In the genomic region with DNA sequence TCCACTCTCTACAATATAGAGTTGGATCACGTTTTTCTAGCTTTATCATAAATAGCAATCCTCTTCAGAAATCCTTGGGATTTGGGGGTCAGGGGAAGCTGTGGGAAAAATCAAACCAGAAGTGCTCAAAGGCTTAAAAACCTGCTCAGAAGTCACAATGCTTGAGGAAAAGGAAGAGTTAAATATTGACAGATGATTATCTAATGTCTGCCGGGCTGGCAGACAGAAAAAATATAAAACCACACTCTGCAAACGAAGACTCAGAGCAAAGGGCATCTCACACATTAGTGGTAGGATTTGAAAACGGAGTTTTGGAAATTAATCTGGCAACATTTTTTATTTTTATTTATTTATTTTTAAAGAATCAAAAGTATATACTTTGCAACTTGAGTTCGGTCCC, we compare ENCODE assay signal across 23 mouse cellular contexts. TPM values are rescaled to one million over a fixed set of nuclear protein-coding genes. Genes with fewer than 3 reads are reported as not detected.
A peak's percentile ranks its signal among the peaks of the same experiment; 100 is the strongest.
DNase-seq lines count a peak whose midpoint lies in the region; TF ChIP-seq lines count a peak whose summit lies in the region.
"Had no signal": no experiment of that assay in that cellular context is flagged by ENCODE, and none has a peak within 500 bp of the region (broad histone marks: within the 10 kb centered on the region; RNA-seq: fewer than 3 reads in every experiment).

No protein-coding gene starts in this region.

- 29% methylated on average over 5 of the region's 5 CpGs for WGBS in liver, adult 2 months

- no peak overlapping the region for H3K9ac ChIP-seq in liver, adult 2 months (ENCODE audit: low read depth, low read length)
- H3K9ac ChIP-seq: embryonic facial prominence, embryonic 12.5 days; forebrain, embryonic 13.5 days; forebrain, embryonic 15.5 days had no signal

- no peak overlapping the region for H3K4me3 ChIP-seq in liver, adult 2 months (ENCODE audit: insufficient read depth, low read depth, low read length)
- H3K4me3 ChIP-seq: embryonic facial prominence, embryonic 10.5 days; embryonic facial prominence, embryonic 12.5 days; forebrain, embryonic 13.5 days; forebrain, embryonic 15.5 days had no signal

- H3K36me3 ChIP-seq in liver, adult 2 months (ENCODE audit: control insufficient read depth, insufficient read depth, low read length), result no peaks in the 10 kb centered on the region
- H3K36me3 ChIP-seq: embryonic facial prominence, embryonic 10.5 days; embryonic facial prominence, embryonic 12.5 days; forebrain, embryonic 15.5 days; G1E had no signal

- TF ChIP-seq CTCF in liver, adult 2 months (IDR thresholded peaks at IDR 0.05; ENCODE audit: low read depth, low read length), result no peak

- TF ChIP-seq POLR2A in liver, adult 2 months (IDR thresholded peaks at IDR 0.05; ENCODE audit: extremely low read depth, insufficient read depth, low read length), result no peak

- H3K27me3 ChIP-seq in liver, adult 2 months (ENCODE audit: control insufficient read depth, insufficient read depth, low read length), result no peaks in the 10 kb centered on the region
- H3K27me3 ChIP-seq: CH12.LX; embryonic facial prominence, embryonic 12.5 days; forebrain, embryonic 13.5 days; forebrain, embryonic 15.5 days; Patski had no signal

- DNase-seq in kidney, adult 11 months, result peak; percentile 13
- no peak for DNase-seq in kidney, postnatal 10 days
- DNase-seq in kidney, adult 9 months, result peak; percentile 60
- DNase-seq in kidney, postnatal 25 days, result no peak
- peak; percentile 53 for DNase-seq in liver, adult 2 months (ENCODE audit: extremely low read depth, low read depth, low spot score)
- no peak for DNase-seq in liver
- DNase-seq: adrenal gland, adult 8-10 months; adrenal gland, postnatal 14 days; adrenal gland, postnatal 36 days; B cell, adult 2 months; cerebellum, adult 11-12 months; cerebellum, adult 2 months; cerebellum, adult 9-10 months; cerebellum, postnatal 10 days; cerebellum, postnatal 25 days had no signal

- H3K27ac ChIP-seq in liver, adult 2 months (replicated peaks; ENCODE audit: insufficient read depth, low read depth, low read length), result no peak overlapping the region
- H3K27ac ChIP-seq: embryonic facial prominence, embryonic 10.5 days; embryonic facial prominence, embryonic 12.5 days; forebrain, embryonic 13.5 days; forebrain, embryonic 15.5 days had no signal

- no peaks in the 10 kb centered on the region for H3K79me2 ChIP-seq in liver, adult 2 months (ENCODE audit: control insufficient read depth, insufficient read depth, low read length)

- H3K4me1 ChIP-seq in liver, adult 2 months (ENCODE audit: control insufficient read depth, insufficient read depth, low read length), result peaks cover 8% of the 10 kb centered on the region; the same call in 1 of the 2 replicates
- H3K4me1 ChIP-seq: forebrain, embryonic 13.5 days; forebrain, embryonic 15.5 days had no signal

RNA-seq across cellular contexts. Expression of gene Tspan8, which starts 39.3 kb away (rescaled TPM):
- 1.6 and 1.9 TPM in 2 replicates for total RNA-seq in liver, adult 2 months (2014; rRNA removed)
- polyA plus RNA-seq in liver, adult 2 months (2012; rRNA removed), result 0.20 and 0.31 TPM in 2 replicates
- polyA plus RNA-seq: CD4-positive, CD25-positive, alpha-beta regulatory T cell, adult 4 months; forebrain, embryonic 13.5 days; G1E had no signal

Comparison
In these comparisons a context has a peak if more than half of its experiments do, and no peak if none do; other contexts are left out.
1. DNase-seq: peak in kidney, adult 11 months (single experiment), kidney, adult 9 months (single experiment) and liver, adult 2 months (single experiment); none in kidney, postnatal 10 days (single experiment), kidney, postnatal 25 days (0 of 2) and liver (single experiment).